9 mouse cellular contexts compared by ENCODE assay signal in genomic region chr11:115231168-115231915, GRCm38 (mm10). TPM values are rescaled to one million over a fixed set of nuclear protein-coding genes. Genes with fewer than 3 reads are reported as not detected.
DNase-seq lines count a peak whose midpoint lies in the region; ATAC-seq and TF ChIP-seq lines count a peak whose summit lies in the region.
"Had no signal": no experiment of that assay in that cellular context is flagged by ENCODE, and none has a peak within 500 bp of the region (broad histone marks: within the 10 kb centered on the region; RNA-seq: fewer than 3 reads in every experiment).

No protein-coding gene starts in this region.

- H3K27me3 ChIP-seq in lung, postnatal 0 days (replicated peaks; ENCODE audit: insufficient read depth, low read length): no peaks in the 10 kb centered on the region
- H3K27me3 ChIP-seq in heart, postnatal 0 days (ENCODE audit: control insufficient read depth, insufficient read depth, low read length): no peaks in the 10 kb centered on the region
- no peaks in the 10 kb centered on the region for H3K27me3 ChIP-seq in liver, postnatal 0 days (ENCODE audit: insufficient read depth, low read length)

- no peak overlapping the region for H3K4me2 ChIP-seq in lung, postnatal 0 days (replicated peaks; ENCODE audit: low read depth, low read length)
- no peak overlapping the region for H3K4me2 ChIP-seq in heart, postnatal 0 days (ENCODE audit: low read depth, low read length)
- H3K4me2 ChIP-seq in liver, postnatal 0 days (ENCODE audit: low read depth, low read length): 0 out of 2 replicates have a peak overlapping the region, but pooled peaks have one; percentile 20
- H3K4me2 ChIP-seq: limb, embryonic 15.5 days had no signal

- peak overlapping the region; percentile 32; the same call in 1 of the 2 replicates for H3K27ac ChIP-seq in lung, postnatal 0 days (ENCODE audit: low read length)
- H3K27ac ChIP-seq in heart, postnatal 0 days (ENCODE audit: low read depth): peak overlapping the region; percentile 52; the same call in 1 of the 2 replicates
- H3K27ac ChIP-seq in liver, postnatal 0 days (ENCODE audit: low read depth): peak overlapping the region; percentile 70
- H3K27ac ChIP-seq: limb, embryonic 15.5 days had no signal

- WGBS in lung, postnatal 0 days: 58% methylated on average over 14 of the region's 14 CpGs
- 78% methylated on average over 14 of the region's 14 CpGs for WGBS in heart, postnatal 0 days
- 39% methylated on average over 14 of the region's 14 CpGs for WGBS in liver, postnatal 0 days (ENCODE audit: insufficient replicate concordance)

- no peak overlapping the region for H3K9ac ChIP-seq in lung, postnatal 0 days (replicated peaks; ENCODE audit: low read depth)
- H3K9ac ChIP-seq in heart, postnatal 0 days (replicated peaks; ENCODE audit: low read depth, low read length): no peak overlapping the region
- H3K9ac ChIP-seq in liver, postnatal 0 days (replicated peaks): no peak overlapping the region
- H3K9ac ChIP-seq: limb, embryonic 15.5 days had no signal

- TF ChIP-seq CTCF in lung, postnatal 0 days (IDR thresholded peaks at IDR 0.05): no peak
- TF ChIP-seq CTCF in heart, postnatal 0 days (IDR thresholded peaks at IDR 0.05; ENCODE audit: low read depth): no peak
- TF ChIP-seq CTCF in liver, postnatal 0 days (IDR thresholded peaks at IDR 0.05; ENCODE audit: low read depth): no peak

- no peak for TF ChIP-seq EP300 in lung, postnatal 0 days (IDR thresholded peaks at IDR 0.05)
- TF ChIP-seq EP300 in heart, postnatal 0 days (IDR thresholded peaks at IDR 0.05; ENCODE audit: low read depth): no peak
- no peak for TF ChIP-seq EP300 in liver, postnatal 0 days (IDR thresholded peaks at IDR 0.05; ENCODE audit: low read depth)

- DNase-seq in lung, postnatal 0 days (ENCODE audit: low spot score): no peak
- DNase-seq in lung, adult 18-20 months: no peak
- DNase-seq in heart, postnatal 0 days (ENCODE audit: low spot score): no peak
- DNase-seq in liver, postnatal 0 days: peak; percentile 44
- peak; percentile 77 to 84 for DNase-seq in thymus, postnatal 36 days
- no peak for DNase-seq in gastrocnemius, adult 8-10 months (ENCODE audit: low spot score in 2 of 2)
- DNase-seq in urinary bladder, postnatal 4 days (ENCODE audit: low spot score in 2 of 2): no peak
- no peak for DNase-seq in layer of hippocampus, postnatal 14 days (ENCODE audit: low spot score in 2 of 2)

- no peaks in the 10 kb centered on the region for H3K36me3 ChIP-seq in lung, postnatal 0 days (ENCODE audit: insufficient read depth, low read length)
- H3K36me3 ChIP-seq in heart, postnatal 0 days (replicated peaks; ENCODE audit: control insufficient read depth, insufficient read depth, low read length): no peaks in the 10 kb centered on the region
- peaks cover 11% of the 10 kb centered on the region; the same call in 1 of the 2 replicates for H3K36me3 ChIP-seq in liver, postnatal 0 days (replicated peaks; ENCODE audit: insufficient read depth, low read length)

- no peaks in the 10 kb centered on the region for H3K4me1 ChIP-seq in lung, postnatal 0 days (ENCODE audit: insufficient read depth, low read depth, low read length)
- peaks cover 17% of the 10 kb centered on the region for H3K4me1 ChIP-seq in heart, postnatal 0 days (ENCODE audit: control insufficient read depth, insufficient read depth)
- peaks cover 19% of the 10 kb centered on the region for H3K4me1 ChIP-seq in liver, postnatal 0 days (ENCODE audit: insufficient read depth)

- no peak for ATAC-seq in lung, postnatal 0 days
- ATAC-seq in heart, postnatal 0 days (ENCODE audit: insufficient read depth, low read depth): no peak
- no peak for ATAC-seq in liver, postnatal 0 days

- H3K9me3 ChIP-seq in lung, postnatal 0 days (ENCODE audit: low read length): no peaks in the 10 kb centered on the region
- H3K9me3 ChIP-seq in heart, postnatal 0 days (replicated peaks; ENCODE audit: control insufficient read depth, low read length): no peaks in the 10 kb centered on the region
- H3K9me3 ChIP-seq in liver, postnatal 0 days (ENCODE audit: low read length): no peaks in the 10 kb centered on the region
- H3K9me3 ChIP-seq: limb, embryonic 15.5 days had no signal

- no peak overlapping the region for H3K4me3 ChIP-seq in lung, postnatal 0 days (ENCODE audit: low read depth, low read length)
- H3K4me3 ChIP-seq in heart, postnatal 0 days (ENCODE audit: low read depth, low read length): no peak overlapping the region
- no peak overlapping the region for H3K4me3 ChIP-seq in liver, postnatal 0 days (ENCODE audit: low read depth, low read length)
- H3K4me3 ChIP-seq: limb, embryonic 15.5 days had no signal

RNA-seq across cellular contexts. Expression of gene Grin2c, which starts 35.7 kb away (rescaled TPM):
- polyA plus RNA-seq in lung, postnatal 0 days (2015; fragmentation: Nextera tagmentation; extraction: Ambion mirVana): 0.11 TPM in 2 replicates
- total RNA-seq in heart, postnatal 0 days (2014; rRNA removed; ENCODE audit: low replicate concordance): 0.15 and 1.6 TPM in 2 replicates
- not detected in 2 replicates for polyA plus RNA-seq in heart, postnatal 0 days (2015; fragmentation: Nextera tagmentation; extraction: Ambion mirVana)
- polyA plus RNA-seq in liver, postnatal 0 days (2015; fragmentation: Nextera tagmentation; extraction: Ambion mirVana): 0.04 and 0.09 TPM in 2 replicates
- total RNA-seq in gastrocnemius, adult 8-10 months (2022): under 1 TPM; 0.05 to 0.16 (median 0.14) TPM
- 10 to 100 TPM; 41.7 to 47.0 TPM for total RNA-seq in layer of hippocampus, postnatal 14 days (2021)

RNA-seq across cellular contexts. Expression of gene Nat9, which starts 43.7 kb away (rescaled TPM):
- polyA plus RNA-seq in lung, postnatal 0 days (2015; fragmentation: Nextera tagmentation; extraction: Ambion mirVana): 30.3 and 30.8 TPM in 2 replicates
- 7.7 and 8.0 TPM in 2 replicates for total RNA-seq in heart, postnatal 0 days (2014; rRNA removed; ENCODE audit: low replicate concordance)
- 21.1 and 21.6 TPM in 2 replicates for polyA plus RNA-seq in heart, postnatal 0 days (2015; fragmentation: Nextera tagmentation; extraction: Ambion mirVana)
- polyA plus RNA-seq in liver, postnatal 0 days (2015; fragmentation: Nextera tagmentation; extraction: Ambion mirVana): 16.5 and 16.7 TPM in 2 replicates
- total RNA-seq in gastrocnemius, adult 8-10 months (2022): 10 to 100 TPM; 13.3 to 16.6 (median 15.8) TPM
- total RNA-seq in layer of hippocampus, postnatal 14 days (2021): 10 to 100 TPM; 19.3 to 19.9 TPM

RNA-seq across cellular contexts. Expression of gene Tmem104, which starts 44.1 kb away (rescaled TPM):
- polyA plus RNA-seq in lung, postnatal 0 days (2015; fragmentation: Nextera tagmentation; extraction: Ambion mirVana): 9.6 and 10.5 TPM in 2 replicates
- 4.1 and 9.0 TPM in 2 replicates for total RNA-seq in heart, postnatal 0 days (2014; rRNA removed; ENCODE audit: low replicate concordance)
- polyA plus RNA-seq in heart, postnatal 0 days (2015; fragmentation: Nextera tagmentation; extraction: Ambion mirVana): 6.0 and 6.4 TPM in 2 replicates
- 5.7 and 7.1 TPM in 2 replicates for polyA plus RNA-seq in liver, postnatal 0 days (2015; fragmentation: Nextera tagmentation; extraction: Ambion mirVana)
- total RNA-seq in gastrocnemius, adult 8-10 months (2022): 1 to 10 TPM; 4.3 to 7.2 (median 6.3) TPM
- total RNA-seq in layer of hippocampus, postnatal 14 days (2021): 10 to 100 TPM; 15.0 to 21.2 TPM

RNA-seq across cellular contexts. Expression of gene Fdxr, which starts 45.5 kb away (rescaled TPM):
- polyA plus RNA-seq in lung, postnatal 0 days (2015; fragmentation: Nextera tagmentation; extraction: Ambion mirVana): 6.9 and 7.9 TPM in 2 replicates
- total RNA-seq in heart, postnatal 0 days (2014; rRNA removed; ENCODE audit: low replicate concordance): 13.8 and 18.2 TPM in 2 replicates
- polyA plus RNA-seq in heart, postnatal 0 days (2015; fragmentation: Nextera tagmentation; extraction: Ambion mirVana): 9.6 and 10.1 TPM in 2 replicates
- 7.0 and 7.3 TPM in 2 replicates for polyA plus RNA-seq in liver, postnatal 0 days (2015; fragmentation: Nextera tagmentation; extraction: Ambion mirVana)
- total RNA-seq in gastrocnemius, adult 8-10 months (2022): 1 to 10 TPM; 2.4 to 4.1 (median 2.7) TPM
- total RNA-seq in layer of hippocampus, postnatal 14 days (2021): 10 to 100 TPM; 19.4 to 21.3 TPM

Comparison
In these comparisons a context has a peak if more than half of its experiments do, and no peak if none do; other contexts are left out.
1. DNase-seq: peak in liver, postnatal 0 days (single experiment) and thymus, postnatal 36 days (2 of 2); none in lung, postnatal 0 days (single experiment), lung, adult 18-20 months (0 of 2), heart, postnatal 0 days (single experiment), gastrocnemius, adult 8-10 months (0 of 2), urinary bladder, postnatal 4 days (0 of 2) and layer of hippocampus, postnatal 14 days (0 of 2).
2. RNA of gene Grin2c, which starts 35.7 kb away (total RNA-seq): 41.7 to 47.0 TPM in layer of hippocampus, postnatal 14 days; 0.15 to 1.6 TPM in heart, postnatal 0 days and 0.05 to 0.16 TPM in gastrocnemius, adult 8-10 months; every median in the first group is over 10 times any median in the second.
3. Peak in every context shown above with its lines, with median percentiles within 50 percentile points of each other: H3K27ac ChIP-seq.